Mouse (Mus musculus) macrophage (primary cell): ENCODE measurements around the gene 1600014C10Rik. TPM values are rescaled to one million over a fixed set of nuclear protein-coding genes. Genes with fewer than 3 reads are reported as not detected.

Experiments used
- H3K27ac ChIP-seq: fragments of 350-480 bp; formaldehyde crosslinking; 2 replicates; pipeline ENCODE4 v1.9.0; 2021
- H3K36me3 ChIP-seq: fragments of 350-480 bp; formaldehyde crosslinking; 2 replicates; pipeline ENCODE4 v1.9.0; 2021; ENCODE audit errors: inconsistent target
- H3K4me3 ChIP-seq: fragments of 350-480 bp; formaldehyde crosslinking; 2 replicates; pipeline ENCODE4 v1.9.0; 2021; ENCODE audit errors: inconsistent target
- H3K79me2 ChIP-seq: fragments of 350-480 bp; formaldehyde crosslinking; 2 replicates; pipeline ENCODE4 v1.9.0; 2021; ENCODE audit errors: inconsistent target
- WGBS: methylation state at CpG from one replicate; pipeline ENCODE4 v1.1.7; 2026; ENCODE audit warnings: inconsistent platforms; ENCODE audit not compliant: missing documents; 5-methylcytosine and 5-hydroxymethylcytosine counted together
- polyA plus RNA-seq: library from polyadenylated mRNA; stranded (reverse); fragments of 250-400 nt; gene quantifications from 3 replicates; pipeline ENCODE4 v1.2.4, GENCODE M21; 2018; ENCODE audit warnings: inconsistent platforms

Gene 1600014C10Rik
- polyA plus RNA-seq, 1 experiment from 2014 or later: 17.5 TPM

DNA sequence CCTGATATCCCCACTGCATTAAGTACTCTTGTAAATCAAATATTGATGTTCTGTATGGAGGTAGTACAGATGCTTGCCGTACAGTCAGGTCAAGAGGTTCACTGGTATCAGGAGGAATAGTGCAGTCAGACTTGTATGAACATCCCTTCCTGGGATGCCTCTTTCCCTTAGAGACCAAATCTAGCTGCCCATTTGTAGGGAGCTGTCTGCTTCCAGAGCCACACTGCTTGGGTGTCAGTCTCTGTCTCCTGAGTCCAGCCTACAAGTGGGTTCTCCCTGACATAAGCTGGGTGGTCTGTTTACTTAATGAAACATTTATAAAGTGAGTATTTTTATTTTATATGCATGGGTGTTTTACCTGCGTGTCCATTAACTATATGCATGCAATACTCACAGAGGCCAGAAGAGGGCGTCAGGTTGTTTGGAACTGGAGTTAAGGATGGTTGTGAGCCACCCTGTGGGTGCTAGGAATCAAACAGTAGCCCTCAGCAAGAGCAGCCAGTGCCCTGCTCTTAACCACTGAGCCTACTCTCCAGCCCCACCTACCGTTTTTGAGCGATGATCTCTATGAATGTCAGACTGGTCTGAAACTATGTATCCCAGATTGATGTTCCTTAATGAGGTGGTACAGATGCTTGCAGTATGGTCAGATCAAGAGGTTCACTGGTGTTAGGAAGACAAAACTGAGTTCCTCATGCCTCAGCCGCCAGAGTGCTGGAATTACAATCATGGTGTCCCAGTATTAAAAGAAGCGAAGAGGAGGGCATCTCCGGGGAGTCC, 7.2 kb downstream of the 1600014C10Rik start:
- Histone ChIP-seq H3K36me3 (peaks cover 48% of the 10 kb centered on the region), H3K4me3 (no peak overlapping the region), H3K79me2 (peaks cover 21% of the 10 kb centered on the region; the same call in 1 of the 2 replicates), H3K27ac (peak overlapping the region; percentile 74; the same call in 1 of the 2 replicates)
- WGBS: 96% methylated on average over 8 of the region's 8 CpGs

DNA sequence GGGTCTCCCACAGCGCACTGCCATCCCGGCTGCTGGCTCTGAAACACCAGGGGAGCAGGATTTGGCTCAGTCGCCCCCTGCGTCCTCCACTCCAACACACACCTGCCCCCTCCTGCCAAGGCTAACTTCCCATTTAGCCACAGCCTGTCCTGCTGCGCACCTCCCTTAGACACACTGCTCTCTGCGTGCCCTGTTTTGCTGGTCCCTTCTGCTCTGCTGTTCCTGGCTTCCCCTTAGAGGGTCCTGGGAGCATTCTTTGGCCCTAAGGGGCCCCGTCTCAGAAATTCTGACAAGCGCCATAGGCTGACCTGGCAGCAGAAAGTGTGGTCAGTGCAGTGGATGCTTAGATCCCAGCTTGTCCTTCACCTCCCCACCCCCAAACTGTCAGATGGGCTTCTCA, 8.1 kb downstream of the 1600014C10Rik start:
- Histone ChIP-seq H3K36me3 (peaks cover 57% of the 10 kb centered on the region), H3K27ac (no peak overlapping the region), H3K4me3 (no peak overlapping the region), H3K79me2 (peaks cover 12% of the 10 kb centered on the region; the same call in 1 of the 2 replicates)
- WGBS: 89% methylated on average over 8 of the region's 8 CpGs

DNA sequence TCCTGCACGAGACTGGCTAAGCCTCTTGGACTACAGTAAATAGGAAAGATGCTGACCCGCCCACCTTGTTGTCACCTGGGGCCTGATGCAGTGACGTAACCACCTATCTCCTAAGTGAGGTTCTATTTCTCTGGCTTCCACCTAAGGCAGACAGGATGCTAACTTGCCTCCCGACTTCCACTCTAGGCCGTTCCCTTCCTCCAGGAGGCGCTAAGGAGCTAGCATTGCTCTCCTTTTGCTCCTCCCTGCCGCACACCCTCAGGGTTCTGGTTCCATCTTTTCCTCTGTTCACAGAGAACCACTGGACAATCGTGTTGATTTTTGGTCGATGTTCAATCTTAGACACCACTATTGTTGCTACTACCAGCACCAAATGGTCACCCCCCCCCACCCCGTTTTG, 8.6 kb downstream of the 1600014C10Rik start:
- WGBS: 87% methylated on average over 10 of the region's 10 CpGs

DNA sequence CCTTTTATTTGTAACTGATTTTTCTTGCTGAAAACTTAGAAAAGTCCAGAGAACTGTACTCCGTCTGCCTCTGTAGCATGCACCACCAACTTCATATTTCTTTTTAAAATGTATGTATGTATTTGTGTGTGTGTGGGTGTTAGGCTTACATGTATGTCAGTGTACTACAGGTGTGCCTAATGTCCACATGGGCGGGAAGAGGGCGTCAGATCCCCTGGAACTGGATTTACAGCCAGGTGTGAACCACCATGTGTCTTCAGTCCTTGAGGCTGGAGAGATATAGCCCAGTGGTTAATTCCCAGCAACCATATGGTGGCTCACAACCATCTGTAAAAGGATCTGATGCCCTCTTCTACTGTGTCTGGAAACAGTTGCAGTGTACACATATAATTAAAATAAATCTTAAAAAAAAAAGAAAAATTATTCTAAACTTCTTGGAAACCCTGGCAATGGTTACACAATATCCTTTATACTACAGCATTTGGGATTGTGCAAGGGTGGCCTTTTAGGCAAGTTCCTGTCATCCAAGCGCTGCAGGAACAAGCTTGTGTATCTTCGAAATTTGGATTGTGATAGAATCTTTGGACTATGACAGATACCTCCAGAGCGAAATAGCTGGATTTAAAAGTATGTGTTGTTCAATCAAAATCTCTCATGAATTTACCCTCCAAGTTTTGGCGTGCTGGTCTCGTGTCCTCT, 17.0 kb downstream of the 1600014C10Rik start:
- H3K27ac ChIP-seq: peak overlapping the region; percentile 13; the same call in 1 of the 2 replicates
- H3K36me3 ChIP-seq: peaks cover 18% of the 10 kb centered on the region
- WGBS: 41% methylated on average over 8 of the region's 8 CpGs
- no peak overlapping the region for H3K4me3 ChIP-seq
- H3K79me2 ChIP-seq: no peaks in the 10 kb centered on the region

More for the DNA sequence above, 8.6 kb downstream of the 1600014C10Rik start:
- H3K4me3 ChIP-seq: no peak overlapping the region
- peaks cover 8% of the 10 kb centered on the region; the same call in 1 of the 2 replicates for H3K79me2 ChIP-seq
- H3K27ac ChIP-seq: no peak overlapping the region
- peaks cover 60% of the 10 kb centered on the region for H3K36me3 ChIP-seq

DNA sequence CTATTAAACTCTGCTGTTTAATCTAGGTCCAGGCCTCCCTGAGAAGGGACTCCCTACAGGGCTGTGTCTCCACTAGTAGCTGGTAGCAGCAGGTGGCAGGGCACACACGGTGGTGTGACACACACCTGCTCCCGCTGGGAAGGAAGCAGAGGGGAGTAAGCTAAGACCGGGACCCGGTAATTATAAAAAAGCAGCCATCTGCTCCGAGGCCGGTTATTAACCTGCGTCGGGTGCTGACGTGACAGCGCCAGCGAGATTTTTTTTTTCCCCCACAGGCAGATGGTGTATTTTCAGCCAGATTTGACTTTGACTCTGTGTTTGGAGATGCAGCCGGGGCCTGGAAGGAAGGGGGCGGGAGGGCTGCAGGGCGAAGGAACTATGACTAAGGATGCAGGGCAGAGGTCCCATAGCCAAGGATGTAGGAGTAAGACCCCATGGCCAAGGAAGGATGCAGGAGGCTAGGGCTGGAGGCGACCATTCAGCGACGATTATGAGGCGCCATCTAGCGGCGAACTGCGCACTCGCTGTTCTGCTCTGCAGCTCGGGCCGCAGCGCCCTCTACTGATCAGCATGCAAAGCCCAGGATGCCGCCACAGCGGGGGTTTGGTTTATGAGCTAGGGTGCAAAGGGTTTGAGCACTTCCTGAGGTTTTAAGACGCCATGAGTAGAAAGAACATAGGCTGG, 17.7 kb downstream of the 1600014C10Rik start:
- peaks cover 11% of the 10 kb centered on the region for H3K36me3 ChIP-seq
- no peaks in the 10 kb centered on the region for H3K79me2 ChIP-seq
- no peak overlapping the region for H3K4me3 ChIP-seq
- WGBS: 1% methylated on average over 28 of the region's 28 CpGs
- peak overlapping the region; percentile 13; the same call in 1 of the 2 replicates for H3K27ac ChIP-seq

DNA sequence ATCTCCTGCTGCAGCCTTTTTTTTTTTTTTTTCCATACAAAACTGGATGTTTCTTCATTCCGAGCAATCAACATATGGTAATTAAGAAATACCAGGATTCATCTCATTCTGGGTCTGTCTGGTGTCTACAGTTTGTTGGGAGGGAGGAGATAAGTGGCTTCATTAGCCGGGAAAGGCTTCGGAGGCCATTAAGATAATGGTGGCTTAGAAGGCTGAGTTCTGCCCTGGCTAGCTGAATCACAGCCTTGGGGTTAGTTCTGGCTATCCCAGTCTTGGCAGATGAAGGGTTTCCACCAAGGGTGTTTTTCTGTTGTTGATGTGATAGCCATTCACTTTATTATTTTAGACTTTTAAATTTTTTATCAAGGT, 18.3 kb downstream of the 1600014C10Rik start:
- no peak overlapping the region for H3K4me3 ChIP-seq

DNA sequence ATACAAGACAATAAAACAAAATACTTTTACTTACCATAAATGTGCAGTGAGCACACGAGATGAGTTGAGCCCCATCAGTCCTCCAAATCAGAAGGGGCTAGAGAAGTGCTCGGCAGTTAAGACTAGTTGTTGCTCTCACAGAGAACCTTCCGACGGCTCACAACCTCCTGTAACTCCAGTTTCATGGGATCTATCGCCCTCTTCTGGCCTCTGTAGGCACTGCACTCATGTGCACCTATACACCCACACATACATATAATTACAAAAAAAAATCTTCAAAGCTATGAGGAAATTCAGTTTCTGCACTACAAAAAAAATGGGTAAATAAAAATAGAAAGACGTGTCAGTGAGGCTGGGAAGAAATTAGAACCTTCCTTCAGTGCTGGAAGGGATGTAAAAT, 21.3 kb downstream of the 1600014C10Rik start:
- no peak overlapping the region for H3K27ac ChIP-seq
- WGBS: 89% methylated on average over 6 of the region's 6 CpGs
- H3K4me3 ChIP-seq: no peak overlapping the region
- no peaks in the 10 kb centered on the region for H3K79me2 ChIP-seq
- H3K36me3 ChIP-seq: no peaks in the 10 kb centered on the region

More for the DNA sequence above, 18.3 kb downstream of the 1600014C10Rik start:
- Histone ChIP-seq H3K36me3 (peaks cover 6% of the 10 kb centered on the region), H3K27ac (no peak overlapping the region), H3K79me2 (no peaks in the 10 kb centered on the region)
- WGBS: 45% methylated on average over 3 of the region's 3 CpGs

DNA sequence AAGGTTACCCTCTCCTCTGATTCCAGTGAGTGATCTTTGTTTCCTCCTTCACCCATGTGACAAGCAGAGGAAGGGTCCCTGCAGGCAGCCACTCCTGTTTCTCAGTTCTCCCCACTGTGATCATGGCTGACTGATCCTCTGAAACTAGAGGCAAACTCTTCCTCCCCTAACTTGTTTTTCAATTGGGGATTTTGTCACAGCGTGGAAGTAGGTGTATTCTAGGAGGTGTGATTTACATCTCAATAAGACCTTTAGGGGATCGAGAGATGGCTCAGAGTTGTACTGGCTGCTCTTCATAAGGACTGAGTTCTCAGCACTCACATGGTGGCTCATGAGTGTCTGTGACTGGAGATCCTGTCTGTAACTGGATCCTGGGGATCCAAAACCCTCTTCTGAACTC, 22.8 kb downstream of the 1600014C10Rik start:
- Histone ChIP-seq H3K79me2 (no peaks in the 10 kb centered on the region), H3K4me3 (no peak overlapping the region), H3K27ac (no peak overlapping the region), H3K36me3 (no peaks in the 10 kb centered on the region)
- WGBS: 86% methylated on average over 2 of the region's 2 CpGs

DNA sequence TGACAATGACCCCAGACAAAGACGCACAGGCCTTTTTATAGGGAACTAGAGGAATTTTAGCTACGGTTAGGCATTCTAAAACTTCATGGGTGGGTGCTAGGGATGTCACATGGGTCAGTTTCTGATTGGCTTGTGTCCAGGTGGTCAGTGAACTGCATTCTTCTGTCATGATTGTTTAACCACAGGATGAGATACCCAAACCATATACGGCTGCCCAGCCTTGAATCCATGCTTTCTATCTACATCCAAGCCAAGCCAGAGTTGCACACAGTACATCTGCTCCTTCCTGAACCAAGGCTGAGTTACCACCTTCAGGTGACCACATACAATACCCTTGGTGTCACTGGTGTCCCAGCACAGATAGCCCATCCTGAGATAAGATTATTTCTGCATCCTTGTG, 23.5 kb downstream of the 1600014C10Rik start:
- 97% methylated on average over 3 of the region's 3 CpGs for WGBS
- H3K27ac ChIP-seq: no peak overlapping the region
- no peak overlapping the region for H3K4me3 ChIP-seq
- H3K79me2 ChIP-seq: no peaks in the 10 kb centered on the region
- H3K36me3 ChIP-seq: no peaks in the 10 kb centered on the region

DNA sequence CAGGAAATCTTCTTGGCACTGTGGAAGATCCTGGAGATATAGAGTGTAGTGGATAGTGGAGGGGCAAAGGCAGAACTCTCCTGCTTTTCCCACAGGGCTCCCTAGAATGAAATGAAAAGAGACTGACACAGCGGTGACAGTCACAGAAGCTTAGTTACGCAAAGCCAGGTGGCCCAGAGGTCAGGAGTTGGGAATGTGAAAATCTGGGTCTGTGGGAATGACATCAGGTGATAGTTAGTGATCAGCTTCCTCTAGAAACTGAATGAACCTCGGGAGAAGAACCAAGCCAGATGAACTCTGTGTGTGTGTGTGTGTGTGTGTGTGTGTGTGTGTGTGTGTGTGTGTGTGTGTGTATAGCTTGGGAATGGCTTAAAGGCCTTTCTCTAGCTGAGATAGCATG, 26.0 kb downstream of the 1600014C10Rik start:
- H3K27ac ChIP-seq: no peak overlapping the region

DNA sequence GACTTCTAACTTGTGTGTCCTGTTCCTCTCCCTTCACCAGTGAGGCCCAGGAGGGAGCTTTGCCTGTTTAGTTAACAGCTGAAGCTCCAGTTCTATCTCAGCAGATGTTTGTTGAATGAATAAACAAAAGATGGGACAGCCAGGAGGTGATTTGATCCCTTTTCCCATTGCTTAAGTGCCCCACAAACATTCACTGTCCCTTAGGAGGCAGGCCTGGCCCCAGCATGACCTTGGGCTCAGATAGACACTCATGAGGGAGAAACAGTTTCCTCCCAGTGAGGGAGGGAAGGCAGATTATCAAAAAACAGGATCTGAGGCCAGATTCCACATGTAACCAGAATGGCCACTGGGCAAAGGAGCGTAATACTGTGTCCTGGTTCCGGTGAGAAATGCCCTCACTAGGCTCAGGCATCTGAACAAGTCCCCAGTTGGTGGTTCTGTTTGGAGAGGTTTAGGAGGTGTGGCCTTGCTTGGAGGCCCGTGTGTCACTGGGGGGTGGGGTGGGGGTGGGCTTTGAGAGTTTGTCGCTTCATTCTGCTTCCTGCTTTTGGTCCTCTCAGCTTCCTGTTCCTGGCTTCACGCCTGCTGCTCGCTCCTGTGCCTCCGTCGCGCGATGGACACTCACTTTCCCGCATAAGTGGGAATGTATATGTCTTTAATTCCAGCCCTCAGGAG, 26.6 kb downstream of the 1600014C10Rik start:
- Histone ChIP-seq H3K36me3 (no peaks in the 10 kb centered on the region), H3K79me2 (no peaks in the 10 kb centered on the region), H3K4me3 (no peak overlapping the region), H3K27ac (no peak overlapping the region)
- WGBS: 73% methylated on average over 11 of the region's 11 CpGs

More for the DNA sequence above, 26.0 kb downstream of the 1600014C10Rik start:
- Histone ChIP-seq H3K79me2 (no peaks in the 10 kb centered on the region), H3K4me3 (no peak overlapping the region), H3K36me3 (no peaks in the 10 kb centered on the region)
- WGBS: 83% methylated on average over 3 of the region's 3 CpGs

DNA sequence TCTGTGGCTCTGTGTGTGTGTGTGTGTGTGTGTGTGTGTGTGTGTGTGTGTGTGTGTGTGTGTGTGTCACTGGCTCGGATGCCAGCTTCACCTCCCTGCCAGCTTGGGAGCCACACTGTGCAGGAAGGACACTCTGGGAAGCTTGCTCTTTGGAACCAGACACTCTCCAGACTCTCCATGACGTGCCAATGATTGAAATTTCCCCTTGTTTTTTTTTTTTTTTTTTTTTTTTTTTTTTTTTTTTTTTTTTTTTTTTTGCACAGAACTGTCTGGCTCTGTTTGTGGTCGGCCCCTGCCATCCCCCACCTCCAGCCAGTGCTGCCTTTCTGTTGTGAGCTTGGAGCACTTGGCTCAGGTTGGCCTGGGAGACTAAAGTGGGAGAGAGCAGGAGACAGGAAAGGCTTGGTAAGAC, 29.6 kb downstream of the 1600014C10Rik start:
- H3K27ac ChIP-seq: no peak overlapping the region
- H3K79me2 ChIP-seq: no peaks in the 10 kb centered on the region
- H3K36me3 ChIP-seq: no peaks in the 10 kb centered on the region
- H3K4me3 ChIP-seq: no peak overlapping the region
- 83% methylated on average over 1 of the region's 3 CpGs for WGBS

DNA sequence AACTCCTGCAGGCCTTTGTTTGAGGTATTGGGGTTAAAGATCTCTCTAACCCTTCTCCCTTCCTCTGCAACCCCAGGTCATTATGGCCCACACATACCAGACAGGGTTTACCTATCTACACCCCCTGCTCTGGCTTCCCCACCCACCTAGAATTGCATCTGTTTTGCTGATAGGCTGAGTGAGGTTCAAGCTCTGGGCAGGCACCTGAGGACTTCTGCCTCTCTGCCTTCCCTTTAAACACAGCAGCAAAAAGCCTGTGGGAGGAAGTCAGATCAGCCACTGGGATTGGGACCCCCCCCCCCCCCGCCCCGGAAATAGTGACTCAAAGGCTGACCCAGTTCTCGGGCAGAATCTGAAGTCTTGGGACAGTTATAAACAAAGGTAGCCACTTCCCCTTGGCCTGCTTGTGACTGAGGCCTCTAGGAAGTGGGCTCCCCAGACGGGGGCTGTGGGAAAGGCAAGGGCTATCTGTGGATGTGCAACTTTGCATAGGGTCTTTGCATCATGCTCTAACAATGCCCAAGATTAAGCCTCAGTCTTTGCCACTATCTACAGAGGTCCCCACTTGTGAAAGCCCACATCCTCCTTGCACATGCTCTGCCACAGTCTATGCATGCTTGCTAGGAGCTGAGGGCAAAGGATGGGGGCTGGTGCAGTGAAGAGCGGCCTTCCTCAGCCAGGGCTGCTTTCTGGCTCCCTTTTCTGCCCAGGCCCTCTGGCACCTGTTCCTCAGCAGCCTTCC, 31.6 kb downstream of the 1600014C10Rik start:
- H3K27ac ChIP-seq: no peak overlapping the region
- 11% methylated on average over 5 of the region's 5 CpGs for WGBS
- no peaks in the 10 kb centered on the region for H3K79me2 ChIP-seq
- H3K36me3 ChIP-seq: no peaks in the 10 kb centered on the region
- no peak overlapping the region for H3K4me3 ChIP-seq

DNA sequence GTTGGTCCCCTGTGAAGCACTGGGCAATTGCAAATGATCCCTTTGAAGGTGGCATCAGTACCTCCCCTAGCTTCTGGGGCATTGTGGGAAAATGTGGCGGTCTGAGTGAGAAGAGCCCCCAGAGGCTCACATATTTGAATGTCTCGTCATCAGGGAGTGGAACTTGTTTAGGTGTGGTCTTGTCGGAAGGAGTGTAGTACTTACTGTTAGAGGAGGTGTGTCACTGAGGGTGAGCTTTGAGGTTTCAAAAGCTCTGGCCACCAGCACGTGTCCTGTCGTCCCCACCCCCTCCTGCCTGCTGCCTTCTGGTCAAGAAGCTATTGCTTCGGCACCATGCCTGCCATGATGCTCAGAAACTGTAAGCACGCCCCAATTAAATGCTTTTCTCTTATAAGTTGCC, 32.3 kb downstream of the 1600014C10Rik start:
- Histone ChIP-seq H3K4me3 (no peak overlapping the region), H3K27ac (no peak overlapping the region)
- 82% methylated on average over 7 of the region's 7 CpGs for WGBS

More for the DNA sequence above, 32.3 kb downstream of the 1600014C10Rik start:
- no peaks in the 10 kb centered on the region for H3K36me3 ChIP-seq
- H3K79me2 ChIP-seq: no peaks in the 10 kb centered on the region
